Mouse (Mus musculus): ENCODE data around the gene Bloc1s6. TPM values are rescaled to one million over a fixed set of nuclear protein-coding genes. Genes with fewer than 3 reads are reported as not detected.

Bloc1s6 gene
- polyA plus RNA-seq, 1 experiment, result 16.0 TPM

- TF ChIP-seq E2F4 (IDR thresholded peaks at IDR 0.05; ENCODE audit: insufficient read depth) (no peak), POLR2AphosphoS2 (IDR thresholded peaks at IDR 0.05; ENCODE audit: insufficient read length, low read depth) (peak; percentile 14), TCF12 (IDR thresholded peaks at IDR 0.05; ENCODE audit: insufficient read depth, poor library complexity, severe bottlenecking) (no peak), POLR2A (IDR thresholded peaks at IDR 0.05; ENCODE audit: insufficient read length, low read depth) (peak; percentile 51)
- Histone ChIP-seq H3K4me2 (ENCODE audit: low read depth) (peak within 1 kb of the TSS; percentile 72), H3K79me2 (ENCODE audit: control insufficient read depth, insufficient read depth) (peaks cover 45% of the 10 kb centered on the region), H3K4me3 (peak within 1 kb of the TSS; percentile 83), H3K27me3 (ENCODE audit: control insufficient read depth, insufficient read depth, insufficient read length) (no peaks in the 10 kb centered on the region), H3K36me3 (ENCODE audit: control insufficient read depth, insufficient read depth) (no peaks in the 10 kb centered on the region), H3ac (ENCODE audit: control insufficient read depth, insufficient read length) (peak within 1 kb of the TSS; percentile 92)
These were observed 35.9 kb upstream of the Bloc1s6 start, which contains the start of gene Slc30a4 for GRCm38 (mm10) chr2:122702181-122703036. Gene Slc30a4 (minus strand): TSS chr2:122702663.

- no peak overlapping the region for H3K4me3 ChIP-seq
- peaks cover 24% of the 10 kb centered on the region for H3K79me2 ChIP-seq (ENCODE audit: control insufficient read depth, insufficient read depth)
- no peaks in the 10 kb centered on the region for H3K27me3 ChIP-seq (ENCODE audit: control insufficient read depth, insufficient read depth, insufficient read length)
- no peaks in the 10 kb centered on the region for H3K36me3 ChIP-seq (ENCODE audit: control insufficient read depth, insufficient read depth)
- peak overlapping the region; percentile 67 for H3K4me2 ChIP-seq (ENCODE audit: low read depth)
- H3ac ChIP-seq (ENCODE audit: control insufficient read depth, insufficient read length), result no peak overlapping the region
- no peak for TF ChIP-seq SRF (IDR thresholded peaks at IDR 0.05; ENCODE audit: control insufficient read depth, insufficient read length, low read depth)
- peak; percentile 94 for TF ChIP-seq CEBPB (IDR thresholded peaks at IDR 0.05; ENCODE audit: insufficient read depth, poor library complexity, severe bottlenecking)
These were observed 33.7 kb upstream of the Bloc1s6 start for GRCm38 (mm10) chr2:122704572-122704971.

GRCm38 (mm10) chr2:122708080-122708479 is 30.2 kb upstream of the Bloc1s6 start:
- H3K4me2 ChIP-seq (ENCODE audit: low read depth), result peak overlapping the region; percentile 9
- no peak overlapping the region for H3ac ChIP-seq (ENCODE audit: control insufficient read depth, insufficient read length)
- H3K79me2 ChIP-seq (ENCODE audit: control insufficient read depth, insufficient read depth), result no peaks in the 10 kb centered on the region
- H3K27me3 ChIP-seq (ENCODE audit: control insufficient read depth, insufficient read depth, insufficient read length), result no peaks in the 10 kb centered on the region
- H3K36me3 ChIP-seq (ENCODE audit: control insufficient read depth, insufficient read depth), result no peaks in the 10 kb centered on the region
- TF ChIP-seq REST (IDR thresholded peaks at IDR 0.05; ENCODE audit: insufficient read depth, insufficient read length) (no peak), MAX (IDR thresholded peaks at IDR 0.05; ENCODE audit: low read depth) (no peak), E2F4 (IDR thresholded peaks at IDR 0.05; ENCODE audit: insufficient read depth) (no peak), MYOG (IDR thresholded peaks at IDR 0.05; ENCODE audit: control insufficient read depth in 1 of 3, insufficient read depth in 1 of 3, insufficient read length in 2 of 3, low read depth in 2 of 3) (no peak), TCF3 (IDR thresholded peaks at IDR 0.05; ENCODE audit: insufficient read length, low read depth) (no peak), TCF12 (IDR thresholded peaks at IDR 0.05; ENCODE audit: insufficient read depth, poor library complexity, severe bottlenecking) (no peak), CEBPB (IDR thresholded peaks at IDR 0.05; ENCODE audit: insufficient read depth, poor library complexity, severe bottlenecking) (no peak)
- no peak overlapping the region for H3K4me3 ChIP-seq

GRCm38 (mm10) chr2:122709156-122709555 is 29.1 kb upstream of the Bloc1s6 start:
- Histone ChIP-seq H3ac (ENCODE audit: control insufficient read depth, insufficient read length) (no peak overlapping the region), H3K27me3 (ENCODE audit: control insufficient read depth, insufficient read depth, insufficient read length) (no peaks in the 10 kb centered on the region), H3K79me2 (ENCODE audit: control insufficient read depth, insufficient read depth) (no peaks in the 10 kb centered on the region), H3K4me3 (no peak overlapping the region), H3K4me2 (ENCODE audit: low read depth) (no peak overlapping the region), H3K36me3 (ENCODE audit: control insufficient read depth, insufficient read depth) (no peaks in the 10 kb centered on the region)
- peak in 2 of 3 experiments; percentile 34 to 41 for TF ChIP-seq MYOD1 (IDR thresholded peaks at IDR 0.05; ENCODE audit: control insufficient read depth in 1 of 3, insufficient read length in 2 of 3, low read depth in 2 of 3)
- TF ChIP-seq CEBPB (IDR thresholded peaks at IDR 0.05; ENCODE audit: insufficient read depth, poor library complexity, severe bottlenecking), result no peak
- TF ChIP-seq MYOG (IDR thresholded peaks at IDR 0.05; ENCODE audit: control insufficient read depth in 1 of 3, insufficient read depth in 1 of 3, insufficient read length in 2 of 3, low read depth in 2 of 3), result peak in 2 of 3 experiments; percentile 20 to 30
- TF ChIP-seq E2F4 (IDR thresholded peaks at IDR 0.05; ENCODE audit: insufficient read depth), result no peak
- no peak for TF ChIP-seq TCF12 (IDR thresholded peaks at IDR 0.05; ENCODE audit: insufficient read depth, poor library complexity, severe bottlenecking)

- Histone ChIP-seq H3K79me2 (ENCODE audit: control insufficient read depth, insufficient read depth) (no peaks in the 10 kb centered on the region), H3K27me3 (ENCODE audit: control insufficient read depth, insufficient read depth, insufficient read length) (no peaks in the 10 kb centered on the region)
These were observed 26.4 kb upstream of the Bloc1s6 start for GRCm38 (mm10) chr2:122711911-122712310.

GRCm38 (mm10) chr2:122712848-122713247 is 25.5 kb upstream of the Bloc1s6 start:
- H3K4me2 ChIP-seq (ENCODE audit: low read depth), result no peak overlapping the region
- H3K4me3 ChIP-seq, result no peak overlapping the region
- no peaks in the 10 kb centered on the region for H3K79me2 ChIP-seq (ENCODE audit: control insufficient read depth, insufficient read depth)
- TF ChIP-seq MYOG (IDR thresholded peaks at IDR 0.05; ENCODE audit: control insufficient read depth in 1 of 3, insufficient read depth in 1 of 3, insufficient read length in 2 of 3, low read depth in 2 of 3), result no peak
- TF ChIP-seq TCF3 (IDR thresholded peaks at IDR 0.05; ENCODE audit: insufficient read length, low read depth), result no peak
- no peak for TF ChIP-seq MYOD1 (IDR thresholded peaks at IDR 0.05; ENCODE audit: control insufficient read depth in 1 of 3, insufficient read length in 2 of 3, low read depth in 2 of 3)
- no peak for TF ChIP-seq USF1 (IDR thresholded peaks at IDR 0.05; ENCODE audit: low read depth)
- TF ChIP-seq POLR2AphosphoS2 (IDR thresholded peaks at IDR 0.05; ENCODE audit: insufficient read length, low read depth), result no peak
- no peak for TF ChIP-seq CEBPB (IDR thresholded peaks at IDR 0.05; ENCODE audit: insufficient read depth, poor library complexity, severe bottlenecking)
- TF ChIP-seq REST (IDR thresholded peaks at IDR 0.05; ENCODE audit: insufficient read depth, insufficient read length), result no peak
- no peak for TF ChIP-seq SRF (IDR thresholded peaks at IDR 0.05; ENCODE audit: control insufficient read depth, insufficient read length, low read depth)
- no peak for TF ChIP-seq POLR2A (IDR thresholded peaks at IDR 0.05; ENCODE audit: insufficient read length, low read depth)
- no peak for TF ChIP-seq TCF12 (IDR thresholded peaks at IDR 0.05; ENCODE audit: insufficient read depth, poor library complexity, severe bottlenecking)
- no peak for TF ChIP-seq E2F4 (IDR thresholded peaks at IDR 0.05; ENCODE audit: insufficient read depth)
- no peak for TF ChIP-seq MAX (IDR thresholded peaks at IDR 0.05; ENCODE audit: low read depth)
- no peaks in the 10 kb centered on the region for H3K36me3 ChIP-seq (ENCODE audit: control insufficient read depth, insufficient read depth)
- H3K27me3 ChIP-seq (ENCODE audit: control insufficient read depth, insufficient read depth, insufficient read length), result no peaks in the 10 kb centered on the region
- no peak overlapping the region for H3ac ChIP-seq (ENCODE audit: control insufficient read depth, insufficient read length)

More at GRCm38 (mm10) chr2:122711911-122712310, 26.4 kb upstream of the Bloc1s6 start:
- H3K4me2 ChIP-seq (ENCODE audit: low read depth), result no peak overlapping the region
- no peak overlapping the region for H3K4me3 ChIP-seq
- H3K36me3 ChIP-seq (ENCODE audit: control insufficient read depth, insufficient read depth), result no peaks in the 10 kb centered on the region
- TF ChIP-seq POLR2A (IDR thresholded peaks at IDR 0.05; ENCODE audit: insufficient read length, low read depth) (no peak), TCF12 (IDR thresholded peaks at IDR 0.05; ENCODE audit: insufficient read depth, poor library complexity, severe bottlenecking) (no peak)
- H3ac ChIP-seq (ENCODE audit: control insufficient read depth, insufficient read length), result no peak overlapping the region
